Mouse (Mus musculus): ENCODE measurements around the gene Scd2. TPM values are rescaled to one million over a fixed set of nuclear protein-coding genes. Genes with fewer than 3 reads are reported as not detected.

The Scd2 gene
- 59.0 TPM for polyA plus RNA-seq (2017; shearing (Covaris generic))

GRCm38 (mm10) chr19:44292941-44293768, at the start of gene Scd2:
TSS of gene Scd2 (plus strand) at chr19:44293674.

DNA sequence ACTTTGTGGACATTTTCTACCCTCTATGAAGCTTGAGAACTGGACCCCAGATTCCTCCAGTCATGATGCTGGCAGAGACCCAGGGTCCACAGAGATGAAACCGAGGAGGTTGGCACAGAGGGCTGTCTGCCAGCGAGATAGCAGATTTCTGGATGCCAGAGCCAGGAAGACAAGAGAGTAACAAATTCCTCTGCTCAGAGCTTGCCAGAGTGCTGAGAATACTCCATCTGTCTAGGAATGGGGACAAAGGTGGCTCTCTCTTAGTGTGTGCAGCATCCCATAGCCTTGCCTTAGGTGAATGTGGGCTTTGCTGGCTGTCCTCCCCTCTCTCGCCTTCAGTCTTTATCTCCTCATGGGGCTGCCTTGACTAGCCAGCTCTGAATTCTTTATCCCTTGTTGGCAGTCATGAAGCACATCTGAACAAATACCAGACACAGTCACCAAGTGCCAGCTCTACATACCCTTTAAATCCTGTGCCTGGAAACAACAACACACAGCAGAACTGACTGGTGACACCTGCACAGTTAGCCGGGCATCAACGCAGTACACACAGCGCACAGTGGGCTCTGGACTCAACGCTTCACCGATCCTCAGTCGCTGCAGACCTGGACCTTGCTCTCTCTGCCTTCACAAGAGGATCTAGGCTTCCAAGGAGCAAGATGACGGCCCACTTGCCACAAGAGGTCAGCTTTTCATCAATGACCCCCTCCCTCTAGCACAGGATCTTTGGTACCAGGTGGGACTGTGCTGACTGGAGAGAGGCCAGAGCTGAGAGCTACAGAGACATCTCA, 39.6 kb downstream of the Scd2 start, which contains the start of gene Scd4:
Scd4 (plus strand) TSS at position 260 of the 791 bp plus-strand sequence.

Other genes starting within 250 kb of the Scd2 start
- gene Erlin1, start 223.9 kb upstream of the Scd2 start, polyA plus RNA-seq (2017; shearing (Covaris generic)), result 6.0 TPM
- 25.3 TPM for gene Chuk, start 186.2 kb upstream of the Scd2 start, polyA plus RNA-seq (2017; shearing (Covaris generic))
- gene Cwf19l1, start 157.8 kb upstream of the Scd2 start, polyA plus RNA-seq (2017; shearing (Covaris generic)), result 45.0 TPM
- gene Bloc1s2, start 147.2 kb upstream of the Scd2 start, polyA plus RNA-seq (2017; shearing (Covaris generic)), result 141 TPM
- not detected for gene Pkd2l1, start 101.2 kb upstream of the Scd2 start, polyA plus RNA-seq (2017; shearing (Covaris generic))
- not detected for gene Scd3, start 90.4 kb upstream of the Scd2 start, polyA plus RNA-seq (2017; shearing (Covaris generic))
- gene Scd4, start 39.4 kb downstream of the Scd2 start, polyA plus RNA-seq (2017; shearing (Covaris generic)), result 0.47 TPM
- 1.1 TPM for gene Scd1, start 114.2 kb downstream of the Scd2 start, polyA plus RNA-seq (2017; shearing (Covaris generic))
- gene Wnt8b, start 199.8 kb downstream of the Scd2 start, polyA plus RNA-seq (2017; shearing (Covaris generic)), result not detected